Mouse (Mus musculus) brain, embryonic 14.5 days (tissue): ENCODE results near the gene Nuf2. TPM values are rescaled to one million over a fixed set of nuclear protein-coding genes. Genes with fewer than 3 reads are reported as not detected.

Experiments
- DNase-seq: peaks from one replicate; pipeline ENCODE4 v3.0.0-alpha.2; 2011; ENCODE audit warnings: low read depth
- CTCF ChIP-seq: fragments of 200-500 bp; IDR thresholded peaks from 2 replicates; pipeline ENCODE4 v1.5.1; 2012; ENCODE audit warnings: inconsistent platforms, mild to moderate bottlenecking, moderate library complexity, borderline replicate concordance; ENCODE audit not compliant: insufficient read depth, insufficient read length; ENCODE audit errors: extremely low read depth
- POLR2A ChIP-seq: fragments of 200-500 bp; IDR thresholded peaks from 2 replicates; pipeline ENCODE4 v1.6.1; 2012; ENCODE audit warnings: mild to moderate bottlenecking, inconsistent platforms, borderline replicate concordance; ENCODE audit not compliant: poor library complexity, insufficient read depth, insufficient read length, severe bottlenecking; ENCODE audit errors: extremely low read depth
- polyA plus RNA-seq: library from polyadenylated mRNA; depleted of rRNA; stranded (reverse); fragments of >200 nt; gene quantifications from 2 replicates; pipeline ENCODE4 v1.2.3, GENCODE M21; 2012; rRNA removed

The Nuf2 gene
- polyA plus RNA-seq, 1 experiment, result 11.9 TPM

DNA sequence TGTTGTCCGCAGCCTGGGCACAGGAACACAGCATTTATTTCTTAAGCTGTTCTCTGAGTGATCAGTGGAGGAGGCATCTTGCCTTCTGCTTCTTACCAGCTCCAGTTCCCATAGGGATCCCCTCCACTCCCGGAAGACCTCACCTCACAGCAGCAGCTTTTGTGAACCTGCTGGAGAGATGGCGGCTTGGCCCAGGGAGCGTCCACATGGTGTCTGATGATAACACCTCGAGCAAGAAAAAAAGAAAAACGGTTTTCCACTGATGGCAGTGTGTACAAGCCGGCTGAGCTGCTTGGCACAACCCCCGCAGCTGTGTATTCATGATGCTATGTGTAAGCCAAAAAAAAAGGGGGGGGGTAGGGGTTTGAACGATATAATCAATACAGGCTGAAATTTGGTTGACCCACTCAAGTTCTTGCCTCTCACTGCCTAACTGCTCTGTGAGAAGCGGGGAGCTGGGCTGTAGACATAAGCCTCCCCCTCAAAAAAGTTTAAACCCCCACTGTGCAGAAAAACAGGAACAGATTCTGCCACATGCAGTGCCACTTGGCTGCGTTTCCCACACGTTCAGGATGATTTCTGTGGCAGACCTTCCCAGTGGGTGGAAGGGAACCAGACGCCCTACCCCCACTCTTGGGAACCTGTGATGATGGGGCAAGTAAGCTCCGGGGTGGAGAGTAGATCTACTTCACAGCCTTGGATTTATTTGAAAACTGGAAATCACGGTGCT is 68.7 kb downstream of the Nuf2 start:
- TF ChIP-seq CTCF, result no peak
- no peak for TF ChIP-seq POLR2A
- peak; percentile 87 for DNase-seq

GRCm38 (mm10) chr1:169459071-169459782 is 72.0 kb downstream of the Nuf2 start:
- DNase-seq, result peak; percentile 92
- no peak for TF ChIP-seq POLR2A
- TF ChIP-seq CTCF, result peak; percentile 89

Other genes starting within 250 kb of the Nuf2 start
- gene Rgs5, start 124.0 kb upstream of the Nuf2 start, polyA plus RNA-seq, result 25.8 and 39.0 TPM in 2 replicates
- 24.3 and 29.0 TPM in 2 replicates for gene Rgs4, start 216.2 kb upstream of the Nuf2 start, polyA plus RNA-seq